Mouse (Mus musculus) heart, adult 2 months (tissue): ENCODE results near the gene Pitpnm1.

Experiments
- CTCF ChIP-seq: fragments of 200-600 bp; IDR thresholded peaks from 2 replicates; pipeline ENCODE4 v1.8.1; 2022; ENCODE audit warnings: antibody characterized with exemption, mild to moderate bottlenecking, moderate library complexity
- POLR2A ChIP-seq: fragments of 200-500 bp; IDR thresholded peaks from 2 replicates; pipeline ENCODE4 v1.6.1; 2011; ENCODE audit warnings: mild to moderate bottlenecking, low read depth, low read length, control low read depth; ENCODE audit not compliant: insufficient read depth

DNA sequence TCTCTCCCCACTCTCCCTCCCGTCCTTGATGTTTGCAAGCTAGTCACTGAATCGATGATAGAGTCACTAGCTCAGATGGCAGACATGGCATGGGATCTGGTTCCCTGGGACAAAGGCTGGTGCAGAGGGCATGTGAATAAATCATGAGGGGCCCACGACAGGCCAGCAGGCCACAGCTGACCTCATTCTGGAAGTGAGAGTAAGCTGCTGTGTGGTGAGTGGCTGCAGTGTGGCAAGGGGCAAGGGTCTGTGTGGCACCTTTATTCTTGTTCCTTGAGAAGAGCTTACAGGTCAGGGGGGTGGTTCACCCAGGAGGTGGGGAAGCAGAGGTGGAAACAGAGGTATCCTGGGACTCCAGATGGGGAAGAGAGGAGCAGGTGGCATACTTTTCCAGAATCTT is 18.4 kb upstream of the Pitpnm1 start, which contains the start of gene Cabp2:
- TF ChIP-seq CTCF (no peak), POLR2A (no peak)
